Mouse (Mus musculus) thymus, postnatal 14 days (tissue): Measurements from ENCODE around the gene Myo15.
"Not testable (repeated sequence)": the region's sequence is repeated elsewhere in the genome, so short reads cannot be mapped to it uniquely, and the experiment has no call there.

Experiments used
- DNase-seq: peaks from one replicate; pipeline ENCODE4 v3.0.0; 2021

The Myo15 gene

DNA sequence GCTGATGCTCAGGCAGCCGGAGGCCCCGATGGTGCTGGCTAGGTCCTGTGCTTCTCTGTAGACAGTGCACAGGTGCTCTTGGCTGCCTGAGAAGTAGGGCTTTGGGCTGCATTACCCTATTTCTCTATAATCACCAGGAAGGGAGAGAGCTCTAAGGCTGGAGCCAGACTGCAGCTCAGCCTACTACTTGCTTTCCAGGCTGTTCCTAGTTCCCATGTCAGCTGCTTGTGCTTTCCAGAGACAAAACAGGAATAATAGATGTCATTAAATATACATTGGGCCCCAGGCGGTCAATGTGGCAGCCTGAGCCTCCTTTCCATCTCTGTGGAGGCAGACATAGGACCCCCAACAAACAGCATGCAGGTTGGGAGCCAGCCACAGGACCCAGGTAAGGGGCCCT lies at the start of gene Myo15:
TSS of gene Myo15 (plus strand) at position 301 of the 400 bp plus-strand sequence.
- no peak for DNase-seq

DNA sequence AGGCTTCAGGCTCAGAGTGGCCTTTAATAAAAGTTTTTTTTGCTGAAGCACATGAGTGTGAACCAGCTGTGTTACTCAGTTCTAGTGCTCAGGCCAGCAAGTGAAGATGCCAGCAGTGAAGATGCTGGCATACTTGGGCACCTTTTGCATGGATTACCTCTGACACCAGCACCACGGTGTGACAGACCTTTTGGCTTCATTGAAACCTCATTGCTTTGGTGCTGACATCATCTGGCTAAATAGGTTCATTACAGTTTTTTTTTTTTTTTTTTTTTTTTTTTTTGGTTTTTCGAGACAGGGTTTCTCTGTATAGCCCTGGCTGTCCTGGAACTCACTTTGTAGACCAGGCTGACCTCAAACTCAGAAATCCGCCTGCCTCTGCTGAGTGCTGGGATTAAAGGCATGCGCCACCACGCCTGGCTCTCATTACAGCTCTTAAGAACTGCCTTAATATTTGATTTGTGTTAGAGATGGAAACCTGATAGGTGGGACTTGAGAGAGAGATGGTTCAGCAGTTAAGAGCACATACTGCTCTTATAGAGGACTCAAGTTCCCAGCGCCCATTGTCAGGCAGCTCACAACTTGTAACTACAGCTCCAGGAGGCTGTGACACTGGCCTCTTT lies 47.0 kb upstream of the Myo15 start:
- peak; percentile 13 for DNase-seq

- DNase-seq: no peak
Measured at GRCm38 (mm10) chr11:60423006-60423405, 46.1 kb upstream of the Myo15 start.

DNA sequence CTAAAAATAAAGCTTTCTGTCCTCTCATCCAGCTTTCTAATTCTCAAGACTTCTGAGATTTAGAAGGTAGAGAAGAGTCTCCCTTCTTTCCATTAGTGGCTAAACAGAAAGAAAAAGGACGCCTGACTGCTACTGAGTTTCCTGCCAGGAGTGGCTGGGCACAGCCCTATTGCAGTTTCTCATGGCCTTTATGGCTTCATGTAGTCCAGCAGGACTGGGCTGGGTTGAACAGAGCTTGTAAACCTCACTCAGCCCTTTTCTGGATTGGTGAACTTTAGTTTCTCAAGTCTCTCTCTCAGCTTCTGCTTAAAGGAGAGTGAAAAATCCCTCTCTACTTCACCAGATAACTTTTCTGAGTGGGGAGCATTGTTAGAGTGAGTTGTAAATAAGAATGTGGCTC lies 42.7 kb upstream of the Myo15 start:
- DNase-seq: no peak

GRCm38 (mm10) chr11:60427628-60428027 lies 41.5 kb upstream of the Myo15 start:
- no peak for DNase-seq

DNA sequence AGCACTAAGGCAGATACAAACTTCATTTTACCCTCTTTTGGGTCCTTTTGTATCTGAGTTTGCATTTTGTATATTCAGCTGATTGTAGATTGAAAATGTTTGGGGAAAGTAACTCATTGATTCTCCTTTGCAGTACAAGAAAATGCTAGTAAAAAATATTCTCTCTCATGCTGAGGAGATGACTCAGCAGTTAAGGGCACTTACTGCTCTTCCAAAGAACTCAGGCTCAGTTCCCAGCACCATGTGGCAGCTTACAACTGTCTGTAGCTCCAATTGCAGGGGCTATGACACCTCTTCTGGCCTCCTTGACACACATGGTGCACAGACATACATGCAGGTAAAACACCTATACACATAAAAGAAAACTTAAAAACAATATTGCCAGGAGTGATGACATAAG lies 35.6 kb upstream of the Myo15 start:
- DNase-seq: no peak

DNA sequence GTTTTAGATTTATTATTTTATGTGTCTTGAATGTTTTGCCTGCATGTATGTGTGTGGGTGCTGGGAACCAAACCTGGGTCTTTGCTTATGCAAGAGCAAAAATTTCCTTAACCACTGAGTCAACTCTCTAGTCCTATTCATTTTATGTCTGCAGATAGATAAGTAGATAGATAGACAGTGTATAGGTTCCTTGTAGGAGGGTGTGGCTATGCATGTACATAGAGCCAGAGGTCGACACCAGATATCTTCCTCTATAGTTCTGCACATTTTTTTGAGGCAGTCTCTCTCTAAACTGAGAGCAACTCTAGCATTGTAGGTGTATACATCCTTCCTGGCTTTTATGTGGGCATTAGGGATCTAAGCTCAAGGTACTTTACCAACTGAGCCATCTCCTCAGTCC lies 34.0 kb upstream of the Myo15 start:
- no peak for DNase-seq

GRCm38 (mm10) chr11:60436618-60437017 lies 32.5 kb upstream of the Myo15 start:
- DNase-seq: no peak

DNA sequence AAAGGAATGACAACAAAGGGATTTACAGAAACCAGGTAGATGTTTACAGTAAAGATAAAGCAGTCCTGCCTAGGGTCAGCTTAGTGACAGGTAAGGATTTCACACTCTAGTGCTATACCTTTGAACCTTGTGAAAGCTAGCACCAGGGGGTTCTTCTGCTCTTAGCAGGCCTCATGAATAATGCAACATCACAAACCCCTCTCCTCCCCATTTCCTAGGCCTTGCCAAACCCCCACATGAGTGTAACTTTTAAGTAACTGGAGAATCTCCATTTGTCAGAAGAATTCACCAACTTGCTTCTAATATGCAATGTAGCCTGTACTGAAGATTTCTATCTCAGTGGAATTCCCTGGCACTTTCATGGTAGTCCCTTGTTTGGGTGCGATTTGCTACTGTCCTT lies 29.5 kb upstream of the Myo15 start:
- not testable (repeated sequence) for DNase-seq

DNA sequence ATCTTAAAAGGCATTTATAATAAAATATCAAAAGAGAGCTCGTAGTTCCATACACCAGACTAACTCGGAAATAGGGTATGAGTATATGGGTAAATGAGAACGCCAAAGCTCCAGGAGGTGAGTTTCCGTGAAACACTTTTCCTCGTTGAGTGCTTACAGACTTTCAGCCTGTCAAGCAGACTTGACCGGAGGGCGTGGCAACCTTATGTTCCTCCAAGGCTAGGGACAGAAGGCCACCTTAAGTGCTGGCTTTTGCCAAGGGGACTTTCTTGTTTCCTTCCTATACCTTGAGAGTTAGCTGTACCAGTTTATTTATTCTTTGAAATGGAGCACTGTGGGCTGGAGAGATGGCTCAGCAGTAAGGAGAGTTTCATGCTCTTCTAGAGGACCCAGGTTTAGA lies 29.0 kb upstream of the Myo15 start:
- no peak for DNase-seq

GRCm38 (mm10) chr11:60442896-60443295 lies 26.2 kb upstream of the Myo15 start:
- DNase-seq: no peak

- no peak for DNase-seq
Measured at GRCm38 (mm10) chr11:60444007-60444406, 25.1 kb upstream of the Myo15 start.

DNA sequence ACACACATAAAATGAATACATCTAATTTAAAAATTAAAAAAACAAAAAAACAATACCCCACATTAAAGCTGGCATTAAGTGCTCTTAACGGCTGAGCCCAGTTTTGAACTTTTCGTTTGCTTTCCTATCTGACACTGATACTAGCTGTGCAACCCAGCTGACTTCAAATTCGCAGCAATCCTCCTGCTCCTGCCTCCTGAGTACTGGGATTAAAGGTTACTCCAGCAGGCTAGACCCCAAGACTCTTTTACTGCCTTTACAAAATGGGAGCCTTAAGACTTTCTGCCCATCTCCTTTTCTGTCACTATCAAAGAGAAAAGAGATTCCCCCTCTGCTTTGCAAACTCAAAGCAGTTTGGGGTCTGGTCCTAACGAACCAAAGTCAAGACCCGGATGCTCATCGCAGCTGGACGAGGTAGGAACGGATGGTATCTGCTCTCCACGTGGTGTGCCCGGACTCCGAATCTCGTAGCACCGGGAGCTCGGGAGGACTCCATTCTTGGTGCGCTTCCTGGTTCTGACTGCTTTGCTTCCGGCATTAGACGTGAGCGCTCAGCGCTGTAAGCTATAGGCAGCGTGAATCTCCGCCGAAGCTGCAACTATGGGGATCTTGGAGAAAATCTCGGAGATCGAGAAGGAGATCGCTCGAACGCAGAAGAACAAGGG lies 14.9 kb upstream of the Myo15 start, which contains the start of gene Drg2:
TSS of gene Drg2 (plus strand) at position 512 of the 665 bp plus-strand sequence.
- DNase-seq: peak; percentile 91

- no peak for DNase-seq
Measured at GRCm38 (mm10) chr11:60454745-60455087, 14.4 kb upstream of the Myo15 start.

DNA sequence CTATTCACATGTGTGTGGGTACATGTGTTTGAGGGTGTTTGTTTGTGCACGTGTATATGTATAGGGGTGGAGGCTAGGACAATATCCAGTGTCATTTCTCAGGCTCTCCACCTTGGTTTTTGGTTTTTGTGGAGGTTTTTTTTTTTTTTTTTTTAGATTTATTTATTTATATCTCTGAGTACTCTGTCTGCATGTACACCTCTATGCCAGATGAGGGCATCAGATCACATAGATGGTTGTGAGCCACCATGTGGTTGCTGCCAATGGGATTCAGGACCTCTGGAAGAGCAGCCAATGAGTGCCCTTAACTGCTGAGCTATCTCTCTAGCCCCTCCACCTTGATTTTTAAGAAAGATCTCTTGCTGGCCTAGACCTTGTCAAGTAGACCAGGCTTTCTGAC lies 11.2 kb upstream of the Myo15 start:
- no peak for DNase-seq

- peak; percentile 50 for DNase-seq
Measured at GRCm38 (mm10) chr11:60465943-60466380, 3.2 kb upstream of the Myo15 start.

GRCm38 (mm10) chr11:60470743-60471142 lies 1.6 kb downstream of the Myo15 start:
- DNase-seq: no peak

GRCm38 (mm10) chr11:60474534-60474933 lies 5.4 kb downstream of the Myo15 start:
- no peak for DNase-seq

- DNase-seq: no peak
Measured at GRCm38 (mm10) chr11:60475668-60476362, 6.7 kb downstream of the Myo15 start.

- DNase-seq: no peak
Measured at GRCm38 (mm10) chr11:60478121-60478520, 9.0 kb downstream of the Myo15 start.

DNA sequence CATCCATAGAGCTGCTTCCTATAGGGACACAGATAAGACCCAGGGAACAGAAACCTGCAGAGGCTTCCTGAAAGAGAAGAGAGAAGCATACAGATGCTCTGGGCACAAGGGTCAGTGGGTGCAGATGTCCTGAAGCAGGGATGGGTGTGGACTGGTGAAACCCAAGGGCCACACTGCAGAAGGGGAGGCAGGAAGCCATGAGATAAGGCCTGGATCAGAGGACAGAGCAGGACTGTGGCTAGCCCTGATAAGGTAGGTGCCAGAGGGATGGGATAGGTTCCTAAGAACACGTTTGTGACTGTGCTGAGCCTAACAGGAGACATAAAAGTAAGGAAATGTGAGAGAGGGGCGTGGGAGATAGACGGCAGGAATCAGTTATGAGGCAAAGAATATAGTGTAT lies 17.1 kb downstream of the Myo15 start:
- no peak for DNase-seq

DNA sequence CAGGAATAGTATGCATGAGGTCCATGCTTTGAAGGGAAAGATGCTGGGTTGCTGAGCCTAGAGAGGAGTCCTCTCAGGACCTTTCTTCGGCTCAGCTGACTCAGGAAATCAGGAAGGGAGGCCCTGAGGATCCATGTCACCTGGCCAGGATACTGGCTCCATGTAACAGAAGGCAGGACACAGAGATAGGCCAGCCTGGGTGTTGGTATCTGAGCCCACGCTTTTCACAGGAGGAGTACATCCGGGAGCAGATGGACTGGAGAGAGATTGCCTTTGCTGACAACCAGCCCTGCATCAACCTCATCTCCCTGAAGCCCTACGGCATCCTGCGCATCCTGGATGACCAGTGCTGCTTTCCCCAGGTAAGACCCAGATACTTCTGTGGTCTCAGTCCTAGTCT lies 23.6 kb downstream of the Myo15 start:
- no peak for DNase-seq

DNA sequence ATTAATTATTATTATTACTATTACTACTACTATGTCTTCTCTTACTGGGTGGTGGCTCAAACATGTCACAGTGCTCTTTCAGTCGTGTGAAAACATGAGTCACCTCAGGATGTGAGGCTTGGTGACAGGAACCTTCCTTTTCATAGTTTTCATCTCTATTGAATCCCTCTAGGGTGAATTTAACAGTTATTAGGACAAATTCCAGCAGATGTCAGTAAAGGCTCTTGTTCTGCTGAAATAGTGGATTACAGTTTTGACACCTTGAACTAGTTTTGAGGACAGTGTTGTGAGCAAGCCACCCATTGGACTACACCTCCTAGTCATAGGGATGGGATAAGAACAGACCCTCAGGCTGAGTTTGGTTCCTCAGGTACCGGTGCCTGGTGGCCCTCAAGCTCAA lies 26.6 kb downstream of the Myo15 start:
- DNase-seq: no peak

DNA sequence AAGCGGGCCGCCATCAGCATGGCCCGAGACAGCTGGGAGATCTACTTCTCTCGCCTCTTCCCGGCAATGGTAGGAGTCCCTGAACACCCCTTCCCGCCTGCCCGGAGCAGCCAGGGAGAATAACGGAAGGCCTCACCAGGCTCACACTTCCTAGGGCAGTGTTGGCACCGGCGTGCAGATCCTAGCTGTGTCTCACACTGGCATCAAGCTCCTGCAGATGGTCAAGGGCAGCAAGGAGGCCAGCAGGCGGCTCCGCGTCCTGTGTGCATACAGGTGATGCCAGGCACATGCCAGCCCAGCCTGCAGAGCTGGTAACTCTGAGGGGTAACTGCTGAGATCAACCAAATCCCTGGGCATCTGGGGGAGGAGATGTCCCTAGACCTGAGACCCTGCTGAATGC lies 38.1 kb downstream of the Myo15 start:
- DNase-seq: no peak
